Mouse (Mus musculus) testis, adult 2 months (tissue): ENCODE measurements around the gene Lrrc51.

Experiments
- CTCF ChIP-seq: fragments of 200-500 bp; IDR thresholded peaks from 2 replicates; pipeline ENCODE4 v1.5.1; 2012; ENCODE audit warnings: low read depth, mild to moderate bottlenecking, inconsistent platforms, low read length, moderate library complexity; ENCODE audit not compliant: control insufficient read depth, insufficient read depth, insufficient replicate concordance
- POLR2A ChIP-seq: fragments of 200-500 bp; IDR thresholded peaks from 2 replicates; pipeline ENCODE4 v1.6.1; 2012; ENCODE audit warnings: low read depth, mild to moderate bottlenecking, inconsistent platforms, low read length, moderate library complexity; ENCODE audit not compliant: control insufficient read depth

DNA sequence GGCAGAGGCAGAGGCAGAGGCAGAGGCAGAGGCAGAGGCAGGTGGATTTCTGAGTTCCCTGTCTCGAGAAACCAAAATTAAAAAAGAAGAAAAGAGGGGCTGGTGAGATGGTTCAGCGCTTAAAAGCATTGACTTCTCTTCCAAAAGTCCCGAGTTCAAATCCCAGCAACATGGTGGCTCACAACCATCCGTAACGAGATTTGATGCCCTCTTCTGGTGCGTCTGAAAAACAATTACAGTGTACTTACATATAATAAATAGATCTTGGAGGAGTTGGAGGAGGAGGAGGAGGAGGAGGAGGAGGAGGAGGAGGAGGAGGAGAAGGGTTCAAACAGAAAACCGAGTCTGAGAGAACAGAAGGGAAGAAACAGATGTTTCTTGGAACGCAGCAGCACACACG lies 38.0 kb downstream of the Lrrc51 start:
- TF ChIP-seq POLR2A (no peak), CTCF (no peak)
